In the genomic region with DNA sequence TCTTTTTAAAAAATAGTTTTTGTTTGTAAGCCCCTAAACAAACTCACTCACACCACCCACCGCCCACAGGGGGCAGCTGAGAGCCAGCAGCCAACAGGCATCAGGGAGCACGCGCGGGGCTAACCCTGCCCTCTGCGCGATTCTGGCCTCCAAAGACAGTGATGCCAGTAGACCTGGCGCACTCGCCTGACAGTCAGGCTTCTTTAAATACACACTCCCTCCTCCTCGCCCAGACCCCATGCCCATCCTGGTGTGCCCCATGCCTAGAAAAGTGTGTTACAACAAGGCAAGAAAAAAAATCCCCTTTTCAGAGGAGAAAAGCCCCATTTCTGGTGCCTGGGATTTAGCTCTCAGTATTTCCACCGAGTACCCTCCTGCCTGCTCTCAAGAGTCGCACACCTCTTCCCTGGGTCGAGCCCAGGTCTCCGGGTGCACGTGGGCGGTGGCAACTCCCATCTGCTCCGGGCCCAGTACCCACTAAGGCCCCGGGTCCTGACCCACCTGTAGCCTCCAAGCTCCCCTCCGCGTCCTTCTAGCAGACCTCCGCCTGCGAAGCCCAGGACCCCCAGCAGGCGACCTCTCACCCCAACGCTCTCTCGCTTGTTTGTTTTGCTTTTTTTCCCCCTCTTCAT, we compare ENCODE assay signal across 8 mouse cellular contexts. TPM values are rescaled to one million over a fixed set of nuclear protein-coding genes. Genes with fewer than 3 reads are reported as not detected.
DNase-seq lines count a peak whose midpoint lies in the region; ATAC-seq and TF ChIP-seq lines count a peak whose summit lies in the region.

No protein-coding gene starts in this region.

- no peak for TF ChIP-seq EP300 in liver, embryonic 14.5 days (IDR thresholded peaks at IDR 0.05; ENCODE audit: low read depth)

- intact Hi-C loops in left cerebral cortex, postnatal 4 days (cut with DNase I): loop anchor here (5.0 kb wide), 1 partner anchor 222 kb away; no protein-coding TSS in a partner anchor

- peak; percentile 79 for DNase-seq in left cerebral cortex, postnatal 4 days
- no peak for DNase-seq in left cerebral cortex, adult 11 months (ENCODE audit: low spot score)
- peak; percentile 32 for DNase-seq in embryo, embryonic 11.5 days (ENCODE audit: low read depth, low spot score)
- DNase-seq in heart, adult 11 months: peak; percentile 98
- peak; percentile 14 to 22 (median 14) for DNase-seq in liver, embryonic 14.5 days (ENCODE audit: low read depth in 3 of 3, low spot score in 3 of 3)

- 3% methylated on average over 24 of the region's 24 CpGs for WGBS in intestine, embryonic 15.5 days
- WGBS in liver, embryonic 14.5 days (ENCODE audit: insufficient replicate concordance): under 1% methylated on average over 24 of the region's 24 CpGs
- 2% methylated on average over 24 of the region's 24 CpGs for WGBS in stomach, embryonic 16.5 days

- peaks cover 25% of the 10 kb centered on the region for H3K27me3 ChIP-seq in intestine, embryonic 15.5 days (replicated peaks)
- peaks cover 18% of the 10 kb centered on the region for H3K27me3 ChIP-seq in liver, embryonic 14.5 days (ENCODE audit: control insufficient read depth, insufficient read depth, low read length)
- peaks cover 15% of the 10 kb centered on the region for H3K27me3 ChIP-seq in stomach, embryonic 16.5 days (ENCODE audit: control insufficient read depth, insufficient read depth, low read length)

- H3K27ac ChIP-seq in intestine, embryonic 15.5 days: no peak overlapping the region
- H3K27ac ChIP-seq in liver, embryonic 14.5 days: no peak overlapping the region
- H3K27ac ChIP-seq in stomach, embryonic 16.5 days (ENCODE audit: low read length): no peak overlapping the region

- no peaks in the 10 kb centered on the region for H3K9me3 ChIP-seq in intestine, embryonic 15.5 days
- no peaks in the 10 kb centered on the region for H3K9me3 ChIP-seq in liver, embryonic 14.5 days (ENCODE audit: control insufficient read depth, low read length)
- H3K9me3 ChIP-seq in stomach, embryonic 16.5 days (replicated peaks; ENCODE audit: control insufficient read depth, low read length): no peaks in the 10 kb centered on the region

- peak; percentile 73 for ATAC-seq in intestine, embryonic 15.5 days
- peak; percentile 62; the same call in 1 of the 2 replicates for ATAC-seq in liver, embryonic 14.5 days (ENCODE audit: insufficient read depth)
- peak; percentile 44 for ATAC-seq in monocyte, adult 5-6 weeks (replicated peaks; ENCODE audit: insufficient number of reproducible peaks, low FRiP score, low TSS enrichment, poor library complexity, severe bottlenecking)
- ATAC-seq in stomach, embryonic 16.5 days (ENCODE audit: insufficient read depth, low FRiP score): peak; percentile 45; the same call in 1 of the 2 replicates

- H3K9ac ChIP-seq in intestine, embryonic 15.5 days: peak overlapping the region; percentile 50
- H3K9ac ChIP-seq in liver, embryonic 14.5 days (replicated peaks): peak overlapping the region; percentile 25; the same call in 1 of the 2 replicates
- H3K9ac ChIP-seq in stomach, embryonic 16.5 days (ENCODE audit: low read length): peak overlapping the region; percentile 79

- H3K4me1 ChIP-seq in intestine, embryonic 15.5 days (replicated peaks): peaks cover 8% of the 10 kb centered on the region; the same call in 1 of the 2 replicates
- H3K4me1 ChIP-seq in liver, embryonic 14.5 days (replicated peaks; ENCODE audit: control insufficient read depth in 2 of 2, insufficient read depth in 2 of 2, low read length in 1 of 2): no peaks in the 10 kb centered on the region
- H3K4me1 ChIP-seq in stomach, embryonic 16.5 days (ENCODE audit: control insufficient read depth, insufficient read depth, low read length): peaks cover 4% of the 10 kb centered on the region; the same call in 1 of the 2 replicates

- H3K36me3 ChIP-seq in intestine, embryonic 15.5 days: no peaks in the 10 kb centered on the region
- H3K36me3 ChIP-seq in liver, embryonic 14.5 days (replicated peaks; ENCODE audit: control insufficient read depth, insufficient read depth, low read depth): no peaks in the 10 kb centered on the region
- no peaks in the 10 kb centered on the region for H3K36me3 ChIP-seq in stomach, embryonic 16.5 days (ENCODE audit: control insufficient read depth, insufficient read depth, low read length)

- H3K4me3 ChIP-seq in intestine, embryonic 15.5 days (replicated peaks): peak overlapping the region; percentile 66
- H3K4me3 ChIP-seq in liver, embryonic 14.5 days (ENCODE audit: insufficient read depth in 1 of 2, low read depth in 2 of 2, low read length in 2 of 2): peak overlapping the region; percentile 56 to 61
- peak overlapping the region; percentile 75 for H3K4me3 ChIP-seq in stomach, embryonic 16.5 days (replicated peaks; ENCODE audit: low read length)

- peak; percentile 66 for TF ChIP-seq CTCF in liver, embryonic 14.5 days (IDR thresholded peaks at IDR 0.05; ENCODE audit: low read depth)

- H3K4me2 ChIP-seq in intestine, embryonic 15.5 days (replicated peaks): peak overlapping the region; percentile 95
- peak overlapping the region; percentile 74 for H3K4me2 ChIP-seq in liver, embryonic 14.5 days (ENCODE audit: low read depth)
- peak overlapping the region; percentile 97 for H3K4me2 ChIP-seq in stomach, embryonic 16.5 days (ENCODE audit: low read depth, low read length)

RNA-seq across cellular contexts. Expression of gene Rftn1, which starts 1.0 kb away (rescaled TPM):
- 10 to 100 TPM; 13.5 to 19.9 TPM for total RNA-seq in left cerebral cortex, postnatal 4 days (2021)
- polyA plus RNA-seq in intestine, embryonic 15.5 days (2015; fragmentation: Nextera tagmentation; extraction: Ambion mirVana): 10.1 and 10.5 TPM in 2 replicates
- 1.6 and 2.2 TPM in 2 replicates for polyA plus RNA-seq in liver, embryonic 14.5 days (2012; rRNA removed)
- 3.2 and 3.4 TPM in 2 replicates for polyA plus RNA-seq in liver, embryonic 14.5 days (2014; fragmentation: Nextera tagmentation; extraction: Ambion mirVana)
- total RNA-seq in monocyte, adult 5-6 weeks (2017): 61.3 to 69.2 TPM (median 68.2 TPM) in 3 replicates
- polyA plus RNA-seq in stomach, embryonic 16.5 days (2015; fragmentation: Nextera tagmentation; extraction: Ambion mirVana): 11.9 and 12.9 TPM in 2 replicates

Comparison
In these comparisons a context has a peak if more than half of its experiments do, and no peak if none do; other contexts are left out.
1. H3K9ac ChIP-seq: peak in every context shown above with its lines; median percentile 79 in stomach, embryonic 16.5 days; 50 in intestine, embryonic 15.5 days; 25 in liver, embryonic 14.5 days.